Mouse (Mus musculus): Measurements from ENCODE around the gene Pop4. TPM values are rescaled to one million over a fixed set of nuclear protein-coding genes. Genes with fewer than 3 reads are reported as not detected.
"Not testable (repeated sequence)": the region's sequence is repeated elsewhere in the genome, so short reads cannot be mapped to it uniquely, and the experiment has no call there.

Gene Pop4
- total RNA-seq (2014; rRNA removed) = 60.2 and 71.6 TPM in 2 replicates
- 72.0 and 73.1 TPM in 2 replicates for polyA plus RNA-seq (2015; fragmentation: Nextera tagmentation; extraction: Ambion mirVana)

- DNase-seq (ENCODE audit: low spot score) (peak; percentile 95), ATAC-seq (ENCODE audit: low FRiP score) (peak; percentile 95)
- under 1% methylated on average over 38 of the region's 38 CpGs for WGBS
- H3K9me3 ChIP-seq (ENCODE audit: low read length) = no peaks in the 10 kb centered on the region
- peaks cover 19% of the 10 kb centered on the region for H3K36me3 ChIP-seq (ENCODE audit: insufficient read depth, low read length)
- peak within 1 kb of the TSS; percentile 77 for H3K9ac ChIP-seq (replicated peaks; ENCODE audit: low read length, poor library complexity, severe bottlenecking)
- H3K4me2 ChIP-seq (ENCODE audit: low read depth, low read length, poor library complexity, severe bottlenecking) = peak within 1 kb of the TSS; percentile 86
- peak within 1 kb of the TSS; percentile 83 for H3K4me3 ChIP-seq (ENCODE audit: low read depth, low read length)
- peak; percentile 33; the same call in 1 of the 2 replicates for TF ChIP-seq CTCF (IDR thresholded peaks at IDR 0.05)
- peak within 1 kb of the TSS; percentile 67 for H3K27ac ChIP-seq (ENCODE audit: low read depth, low read length)
- H3K27me3 ChIP-seq (ENCODE audit: insufficient read depth, low read length) = no peaks in the 10 kb centered on the region
- H3K4me1 ChIP-seq (ENCODE audit: insufficient read depth, low read length) = peaks cover 10% of the 10 kb centered on the region
These were observed at the start of gene Pop4 for GRCm38 (mm10) chr7:38270703-38271510. TSS of gene Pop4 (minus strand) at chr7:38271423.

- no peak overlapping the region for H3K4me3 ChIP-seq (ENCODE audit: low read depth, low read length)
- no peak overlapping the region for H3K4me2 ChIP-seq (ENCODE audit: low read depth, low read length, poor library complexity, severe bottlenecking)
- no peak overlapping the region for H3K27ac ChIP-seq (ENCODE audit: low read depth, low read length)
- H3K4me1 ChIP-seq (ENCODE audit: insufficient read depth, low read length) = no peaks in the 10 kb centered on the region
- 89% methylated on average over 2 of the region's 2 CpGs for WGBS
- no peaks in the 10 kb centered on the region for H3K36me3 ChIP-seq (ENCODE audit: insufficient read depth, low read length)
- ATAC-seq (ENCODE audit: low FRiP score) (no peak), DNase-seq (ENCODE audit: low spot score) (no peak)
- H3K27me3 ChIP-seq (ENCODE audit: insufficient read depth, low read length) = no peaks in the 10 kb centered on the region
- TF ChIP-seq CTCF (IDR thresholded peaks at IDR 0.05) = no peak
- H3K9me3 ChIP-seq (ENCODE audit: low read length) = no peaks in the 10 kb centered on the region
- no peak overlapping the region for H3K9ac ChIP-seq (replicated peaks; ENCODE audit: low read length, poor library complexity, severe bottlenecking)
These were observed 49.4 kb upstream of the Pop4 start for GRCm38 (mm10) chr7:38320641-38321040.

GRCm38 (mm10) chr7:38282192-38282591, 11.0 kb upstream of the Pop4 start:
- H3K36me3 ChIP-seq (ENCODE audit: insufficient read depth, low read length); ATAC-seq (ENCODE audit: low FRiP score); H3K9me3 ChIP-seq (ENCODE audit: low read length); H3K27me3 ChIP-seq (ENCODE audit: insufficient read depth, low read length); DNase-seq (ENCODE audit: low spot score); H3K4me3 ChIP-seq (ENCODE audit: low read depth, low read length); H3K4me1 ChIP-seq (ENCODE audit: insufficient read depth, low read length); H3K4me2 ChIP-seq (ENCODE audit: low read depth, low read length, poor library complexity, severe bottlenecking); H3K27ac ChIP-seq (ENCODE audit: low read depth, low read length); H3K9ac ChIP-seq (replicated peaks; ENCODE audit: low read length, poor library complexity, severe bottlenecking): not testable (repeated sequence)
- TF ChIP-seq CTCF (IDR thresholded peaks at IDR 0.05) = peak; percentile 59
- WGBS = 22% methylated on average over 4 of the region's 4 CpGs

GRCm38 (mm10) chr7:38272551-38272950, 1.3 kb upstream of the Pop4 start:
- Histone ChIP-seq H3K4me2 (ENCODE audit: low read depth, low read length, poor library complexity, severe bottlenecking) (no peak overlapping the region), H3K36me3 (ENCODE audit: insufficient read depth, low read length) (peaks cover 4% of the 10 kb centered on the region; the same call in 1 of the 2 replicates), H3K9me3 (ENCODE audit: low read length) (no peaks in the 10 kb centered on the region), H3K4me3 (ENCODE audit: low read depth, low read length) (no peak overlapping the region), H3K27ac (ENCODE audit: low read depth, low read length) (no peak overlapping the region), H3K4me1 (ENCODE audit: insufficient read depth, low read length) (peaks cover 10% of the 10 kb centered on the region), H3K27me3 (ENCODE audit: insufficient read depth, low read length) (no peaks in the 10 kb centered on the region), H3K9ac (replicated peaks; ENCODE audit: low read length, poor library complexity, severe bottlenecking) (no peak overlapping the region)
- DNase-seq (ENCODE audit: low spot score) (no peak), ATAC-seq (ENCODE audit: low FRiP score) (no peak)
- TF ChIP-seq CTCF (IDR thresholded peaks at IDR 0.05) = no peak

GRCm38 (mm10) chr7:38271859-38272258, 636 bp upstream of the Pop4 start:
- WGBS = 13% methylated on average over 4 of the region's 4 CpGs
- Histone ChIP-seq H3K36me3 (ENCODE audit: insufficient read depth, low read length) (peaks cover 10% of the 10 kb centered on the region; the same call in 1 of the 2 replicates), H3K4me2 (ENCODE audit: low read depth, low read length, poor library complexity, severe bottlenecking) (peak overlapping the region; percentile 40), H3K9ac (replicated peaks; ENCODE audit: low read length, poor library complexity, severe bottlenecking) (0 out of 2 replicates have a peak overlapping the region, but pooled peaks have one; percentile 0), H3K27me3 (ENCODE audit: insufficient read depth, low read length) (no peaks in the 10 kb centered on the region), H3K27ac (ENCODE audit: low read depth, low read length) (no peak overlapping the region), H3K9me3 (ENCODE audit: low read length) (no peaks in the 10 kb centered on the region), H3K4me1 (ENCODE audit: insufficient read depth, low read length) (peaks cover 10% of the 10 kb centered on the region), H3K4me3 (ENCODE audit: low read depth, low read length) (peak overlapping the region; percentile 83)
- no peak for DNase-seq (ENCODE audit: low spot score)
- no peak for TF ChIP-seq CTCF (IDR thresholded peaks at IDR 0.05)
- ATAC-seq (ENCODE audit: low FRiP score) = no peak

- Histone ChIP-seq H3K27ac (ENCODE audit: low read depth, low read length) (peak overlapping the region; percentile 67), H3K36me3 (ENCODE audit: insufficient read depth, low read length) (peaks cover 14% of the 10 kb centered on the region; the same call in 1 of the 2 replicates), H3K9ac (replicated peaks; ENCODE audit: low read length, poor library complexity, severe bottlenecking) (peak overlapping the region; percentile 77), H3K9me3 (ENCODE audit: low read length) (no peaks in the 10 kb centered on the region), H3K27me3 (ENCODE audit: insufficient read depth, low read length) (no peaks in the 10 kb centered on the region), H3K4me2 (ENCODE audit: low read depth, low read length, poor library complexity, severe bottlenecking) (peak overlapping the region; percentile 40), H3K4me1 (ENCODE audit: insufficient read depth, low read length) (peaks cover 10% of the 10 kb centered on the region), H3K4me3 (ENCODE audit: low read depth, low read length) (peak overlapping the region; percentile 83)
- DNase-seq (ENCODE audit: low spot score) = no peak
- no peak for ATAC-seq (ENCODE audit: low FRiP score)
- no peak for TF ChIP-seq CTCF (IDR thresholded peaks at IDR 0.05)
- WGBS = under 1% methylated on average over 11 of the region's 11 CpGs
These were observed 238 bp upstream of the Pop4 start for GRCm38 (mm10) chr7:38271511-38271811.
